Mouse (Mus musculus) testis, adult 2 months (tissue): ENCODE data around the gene Pxdc1. TPM values are rescaled to one million over a fixed set of nuclear protein-coding genes. Genes with fewer than 3 reads are reported as not detected.

Source experiments
- H3K27ac ChIP-seq: fragments of 200-500 bp; 2 replicates; pipeline ENCODE4 v1.5.1; 2012; ENCODE audit warnings: low read depth, low read length; ENCODE audit not compliant: control insufficient read depth, insufficient read depth
- H3K27me3 ChIP-seq: fragments of 200-500 bp; 2 replicates; pipeline ENCODE4 v1.6.1; 2012; ENCODE audit warnings: mild to moderate bottlenecking, low read length, moderate library complexity; ENCODE audit not compliant: control insufficient read depth, insufficient read depth
- H3K36me3 ChIP-seq: fragments of 200-500 bp; 2 replicates; pipeline ENCODE4 v1.6.1; 2012; ENCODE audit warnings: mild to moderate bottlenecking, low read length; ENCODE audit not compliant: control insufficient read depth, insufficient read depth
- H3K4me1 ChIP-seq: fragments of 200-500 bp; 2 replicates; pipeline ENCODE4 v1.6.1; 2012; ENCODE audit warnings: low read length; ENCODE audit not compliant: control insufficient read depth, insufficient read depth
- H3K4me3 ChIP-seq: fragments of 200-500 bp; 2 replicates; pipeline ENCODE4 v1.5.1; 2012; ENCODE audit warnings: low read depth, mild to moderate bottlenecking, low read length, moderate library complexity, mixed read lengths; ENCODE audit not compliant: control insufficient read depth
- CTCF ChIP-seq: fragments of 200-500 bp; IDR thresholded peaks from 2 replicates; pipeline ENCODE4 v1.5.1; 2012; ENCODE audit warnings: low read depth, mild to moderate bottlenecking, inconsistent platforms, low read length, moderate library complexity; ENCODE audit not compliant: control insufficient read depth, insufficient read depth, insufficient replicate concordance
- POLR2A ChIP-seq: fragments of 200-500 bp; IDR thresholded peaks from 2 replicates; pipeline ENCODE4 v1.6.1; 2012; ENCODE audit warnings: low read depth, mild to moderate bottlenecking, inconsistent platforms, low read length, moderate library complexity; ENCODE audit not compliant: control insufficient read depth
- polyA plus RNA-seq: library from polyadenylated mRNA; depleted of rRNA; stranded (reverse); fragments of >200 nt; gene quantifications from 2 replicates; pipeline ENCODE4 v1.2.3, GENCODE M21; 2012

The Pxdc1 gene
- polyA plus RNA-seq, 1 experiment = 10.7 TPM

GRCm38 (mm10) chr13:34650953-34651352 lies 2.3 kb downstream of the Pxdc1 start:
- Histone ChIP-seq H3K27ac (no peak overlapping the region), H3K27me3 (no peaks in the 10 kb centered on the region), H3K4me3 (peak overlapping the region; percentile 88), H3K4me1 (peaks cover 17% of the 10 kb centered on the region), H3K36me3 (no peaks in the 10 kb centered on the region)
- TF ChIP-seq CTCF (no peak), POLR2A (no peak)

GRCm38 (mm10) chr13:34650371-34650770 lies 2.9 kb downstream of the Pxdc1 start:
- H3K27me3 ChIP-seq = no peaks in the 10 kb centered on the region
- no peak overlapping the region for H3K27ac ChIP-seq
- H3K4me1 ChIP-seq = peaks cover 17% of the 10 kb centered on the region
- H3K36me3 ChIP-seq = no peaks in the 10 kb centered on the region
- TF ChIP-seq CTCF = no peak
- TF ChIP-seq POLR2A = no peak
- peak overlapping the region; percentile 88 for H3K4me3 ChIP-seq

- H3K4me1 ChIP-seq = peaks cover 17% of the 10 kb centered on the region
- no peaks in the 10 kb centered on the region for H3K27me3 ChIP-seq
- no peak overlapping the region for H3K27ac ChIP-seq
- peak overlapping the region; percentile 24; the same call in 1 of the 2 replicates for H3K4me3 ChIP-seq
- H3K36me3 ChIP-seq = no peaks in the 10 kb centered on the region
- TF ChIP-seq POLR2A = no peak; the same call in 1 of the 2 replicates
Observed at GRCm38 (mm10) chr13:34647751-34648150, 5.5 kb downstream of the Pxdc1 start.

- Histone ChIP-seq H3K27me3 (no peaks in the 10 kb centered on the region), H3K4me3 (no peak overlapping the region), H3K4me1 (peaks cover 12% of the 10 kb centered on the region), H3K36me3 (no peaks in the 10 kb centered on the region), H3K27ac (no peak overlapping the region)
- no peak for TF ChIP-seq POLR2A
- no peak for TF ChIP-seq CTCF
Observed at GRCm38 (mm10) chr13:34647221-34647620, 6.1 kb downstream of the Pxdc1 start.

- Histone ChIP-seq H3K27me3 (no peaks in the 10 kb centered on the region), H3K4me3 (no peak overlapping the region), H3K36me3 (no peaks in the 10 kb centered on the region), H3K4me1 (peaks cover 6% of the 10 kb centered on the region), H3K27ac (no peak overlapping the region)
- TF ChIP-seq POLR2A (no peak), CTCF (no peak)
Observed at GRCm38 (mm10) chr13:34646240-34646750, 7.0 kb downstream of the Pxdc1 start.

- TF ChIP-seq POLR2A (no peak), CTCF (no peak)
- H3K4me1 ChIP-seq = peaks cover 2% of the 10 kb centered on the region; the same call in 1 of the 2 replicates
- H3K27me3 ChIP-seq = no peaks in the 10 kb centered on the region
- H3K27ac ChIP-seq = no peak overlapping the region
- no peaks in the 10 kb centered on the region for H3K36me3 ChIP-seq
- no peak overlapping the region for H3K4me3 ChIP-seq
Observed at GRCm38 (mm10) chr13:34645519-34645918, 7.8 kb downstream of the Pxdc1 start.

- no peak for TF ChIP-seq CTCF
- no peak for TF ChIP-seq POLR2A
- H3K4me1 ChIP-seq = peaks cover 2% of the 10 kb centered on the region; the same call in 1 of the 2 replicates
- H3K4me3 ChIP-seq = peak overlapping the region; percentile 20; the same call in 1 of the 2 replicates
- H3K27me3 ChIP-seq = no peaks in the 10 kb centered on the region
- H3K36me3 ChIP-seq = no peaks in the 10 kb centered on the region
- no peak overlapping the region for H3K27ac ChIP-seq
Observed at GRCm38 (mm10) chr13:34644401-34644800, 8.9 kb downstream of the Pxdc1 start.

- H3K36me3 ChIP-seq = no peaks in the 10 kb centered on the region
- no peak overlapping the region for H3K27ac ChIP-seq
- TF ChIP-seq POLR2A = no peak
- TF ChIP-seq CTCF = no peak
- no peak overlapping the region for H3K4me3 ChIP-seq
- H3K4me1 ChIP-seq = peaks cover 2% of the 10 kb centered on the region; the same call in 1 of the 2 replicates
- no peaks in the 10 kb centered on the region for H3K27me3 ChIP-seq
Observed at GRCm38 (mm10) chr13:34643926-34644325, 9.4 kb downstream of the Pxdc1 start.
